Mouse (Mus musculus) liver, postnatal 0 days (tissue): ENCODE data around the gene Rnf39.

Experiments used
- CTCF ChIP-seq: sonication (generic); IDR thresholded peaks from 2 replicates; pipeline ENCODE4 v1.5.1; 2016; ENCODE audit warnings: antibody characterized with exemption, low read depth
- EP300 ChIP-seq: IDR thresholded peaks from 2 replicates; pipeline ENCODE4 v1.6.1; 2016; ENCODE audit warnings: antibody characterized with exemption, low read depth, mild to moderate bottlenecking

GRCm38 (mm10) chr17:36961125-36961524 lies 18.4 kb downstream of the Rnf39 start:
- TF ChIP-seq CTCF (0 out of 2 replicates have a peak, but pooled peaks have one; percentile 11), EP300 (no peak)
